Mouse (Mus musculus) kidney, adult 2 months (tissue): ENCODE measurements at regions not wholly inside any gene's neighbourhood (a gene's known extent, or its start where the extent isn't known, plus 50 kb on each side); places are given as distances from the start of the nearest gene placed in this dataset.

ENCODE experiments used
- DNase-seq: peaks from one replicate; pipeline ENCODE4 v3.0.0; 2021
- H3K27ac ChIP-seq: fragments of 200-500 bp; 2 replicates; pipeline ENCODE4 v1.5.1; 2012; ENCODE audit warnings: low read depth, low read length, control low read depth, inconsistent platforms; ENCODE audit not compliant: insufficient read depth
- H3K27me3 ChIP-seq: fragments of 200-500 bp; replicated peaks from 2 replicates; pipeline ENCODE4 v1.6.1; 2012; ENCODE audit warnings: mild to moderate bottlenecking, moderate library complexity, low read length, inconsistent platforms; ENCODE audit not compliant: control insufficient read depth, insufficient read depth
- H3K36me3 ChIP-seq: fragments of 200-500 bp; 2 replicates; pipeline ENCODE4 v1.6.1; 2012; ENCODE audit warnings: mild to moderate bottlenecking, moderate library complexity, low read length, inconsistent platforms; ENCODE audit not compliant: control insufficient read depth, insufficient read depth
- H3K4me1 ChIP-seq: fragments of 200-500 bp; 2 replicates; pipeline ENCODE4 v1.6.1; 2011; ENCODE audit warnings: low read length; ENCODE audit not compliant: control insufficient read depth, insufficient read depth
- H3K4me3 ChIP-seq: fragments of 200-500 bp; 2 replicates; pipeline ENCODE4 v1.5.1; 2011; ENCODE audit warnings: mild to moderate bottlenecking, low read depth, low read length, control low read depth; ENCODE audit not compliant: insufficient read depth
- CTCF ChIP-seq: fragments of 200-500 bp; conservative IDR thresholded peaks from 2 replicates; pipeline ENCODE4 v1.5.1; 2011; ENCODE audit warnings: low read depth, mild to moderate bottlenecking, control low read depth, low read length, moderate library complexity, mixed read lengths; ENCODE audit not compliant: insufficient read depth, insufficient read length
- POLR2A ChIP-seq: fragments of 200-500 bp; IDR thresholded peaks from one replicate; pipeline ENCODE4 v1.6.1; 2011; ENCODE audit warnings: low read depth, low read length, control low read depth
- WGBS: fragments of 180-500 bp; shearing (Covaris S2); methylation state at CpG from one replicate; pipeline ENCODE4 v1.1.7; 2018; 5-methylcytosine and 5-hydroxymethylcytosine counted together

DNA sequence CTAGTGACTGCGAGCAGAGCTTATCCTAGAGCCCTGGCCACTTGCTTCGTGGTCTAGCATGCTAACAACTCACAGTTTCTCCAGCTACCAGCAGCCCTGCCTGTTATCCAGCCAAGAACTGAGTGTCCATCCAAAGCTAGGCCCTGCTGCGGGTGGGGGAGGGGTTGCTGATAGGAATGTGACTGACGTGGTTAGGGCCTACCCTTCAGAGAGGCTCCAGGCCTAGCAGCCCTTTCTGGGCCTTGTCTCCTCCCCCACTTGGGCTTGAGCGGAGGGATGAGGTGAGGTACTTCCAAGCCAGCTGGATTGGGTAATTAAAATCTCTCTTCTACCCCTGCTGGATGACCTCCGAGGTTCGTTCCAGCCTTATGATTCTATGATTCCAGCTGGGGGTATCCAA, 79.2 kb downstream of the Efnb1 start:
- DNase-seq: no peak
- H3K4me1 ChIP-seq: no peaks in the 10 kb centered on the region
- H3K36me3 ChIP-seq: no peaks in the 10 kb centered on the region
- no peak for TF ChIP-seq POLR2A
- no peak for TF ChIP-seq CTCF
- no peaks in the 10 kb centered on the region for H3K27me3 ChIP-seq
- WGBS: 63% methylated on average over 7 of the region's 7 CpGs
- no peak overlapping the region for H3K27ac ChIP-seq
- H3K4me3 ChIP-seq: no peak overlapping the region

DNA sequence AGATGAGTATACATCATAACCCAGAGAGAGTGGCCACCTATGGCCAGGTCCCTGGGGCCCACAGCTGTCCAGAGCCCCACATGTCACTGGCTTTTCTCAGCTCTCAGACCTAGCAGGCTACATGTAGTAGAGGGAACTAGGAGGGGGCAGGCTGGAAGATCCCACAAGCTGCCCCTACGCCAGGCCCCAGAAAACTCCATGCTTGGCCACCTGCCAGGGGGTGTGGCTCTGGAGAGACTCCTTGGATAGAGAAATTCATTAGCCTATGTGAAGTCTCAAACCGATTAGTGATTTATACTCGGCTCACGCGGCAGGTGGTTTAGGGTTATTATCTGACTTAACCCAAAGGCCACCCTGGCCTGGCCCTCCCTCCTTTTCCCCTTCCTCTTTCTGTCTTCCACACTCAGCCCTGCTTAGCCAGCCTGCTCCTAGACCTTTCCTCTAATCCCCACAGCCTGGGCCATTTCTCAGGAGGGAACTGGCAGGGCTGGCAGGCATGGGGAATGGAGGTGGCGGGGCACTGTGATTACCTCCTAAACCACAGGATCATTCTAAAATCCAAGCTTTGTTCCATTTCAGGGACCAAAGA, 77.7 kb downstream of the Efnb1 start:
- no peak for DNase-seq
- Histone ChIP-seq H3K4me1 (no peaks in the 10 kb centered on the region), H3K4me3 (no peak overlapping the region), H3K27ac (no peak overlapping the region), H3K27me3 (no peaks in the 10 kb centered on the region), H3K36me3 (no peaks in the 10 kb centered on the region)
- WGBS: 68% methylated on average over 6 of the region's 6 CpGs
- TF ChIP-seq CTCF: no peak
- TF ChIP-seq POLR2A: no peak

DNA sequence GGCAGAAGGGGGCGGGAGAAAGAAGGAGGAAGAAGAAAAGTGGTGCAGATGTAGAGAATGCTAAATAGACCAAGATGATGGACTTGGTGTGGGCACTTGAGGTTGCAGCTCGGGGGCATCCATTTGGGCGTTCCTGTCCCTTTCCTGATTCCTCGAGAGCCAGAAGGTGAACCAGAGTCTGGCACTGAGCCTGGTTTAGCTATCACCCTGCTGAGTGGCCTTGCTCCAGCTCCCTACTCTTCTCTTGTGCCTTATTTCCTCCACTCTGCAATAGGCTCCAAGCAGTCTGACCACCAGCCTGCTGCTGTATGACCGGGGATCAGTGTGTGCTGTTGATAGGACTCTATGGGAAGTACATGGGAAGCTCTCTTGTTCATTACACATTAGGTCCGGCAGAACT, 68.1 kb downstream of the Efnb1 start:
- TF ChIP-seq CTCF (no peak), POLR2A (no peak)
- Histone ChIP-seq H3K27ac (no peak overlapping the region), H3K27me3 (no peaks in the 10 kb centered on the region), H3K4me3 (no peak overlapping the region), H3K36me3 (no peaks in the 10 kb centered on the region), H3K4me1 (peaks cover 3% of the 10 kb centered on the region; the same call in 1 of the 2 replicates)
- no peak for DNase-seq
- 85% methylated on average over 6 of the region's 6 CpGs for WGBS

DNA sequence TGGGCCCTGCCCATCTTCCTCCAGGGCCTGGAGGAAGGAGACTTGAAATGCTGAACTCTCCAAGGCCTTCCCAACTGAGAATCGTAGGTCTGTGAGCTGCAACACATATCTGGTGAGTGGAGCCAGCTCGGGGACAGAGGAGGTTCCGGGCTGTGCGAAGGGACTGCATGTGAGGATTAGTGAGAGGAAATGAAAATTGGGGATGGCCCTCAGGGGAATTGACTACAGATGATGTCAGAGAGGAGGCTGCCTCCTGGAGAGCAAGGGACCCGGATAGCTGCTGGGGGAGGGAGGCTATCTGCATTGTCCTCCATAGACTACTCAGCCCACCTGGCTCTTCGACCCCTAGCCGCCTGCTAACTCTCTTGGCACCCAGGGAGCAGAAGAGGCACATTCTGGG, 65.2 kb downstream of the Efnb1 start:
- no peaks in the 10 kb centered on the region for H3K27me3 ChIP-seq
- no peak overlapping the region for H3K27ac ChIP-seq
- peaks cover 3% of the 10 kb centered on the region; the same call in 1 of the 2 replicates for H3K4me1 ChIP-seq
- TF ChIP-seq CTCF (no peak), POLR2A (no peak)
- peak; percentile 13 for DNase-seq
- 67% methylated on average over 7 of the region's 7 CpGs for WGBS
- H3K36me3 ChIP-seq: no peaks in the 10 kb centered on the region
- H3K4me3 ChIP-seq: no peak overlapping the region

DNA sequence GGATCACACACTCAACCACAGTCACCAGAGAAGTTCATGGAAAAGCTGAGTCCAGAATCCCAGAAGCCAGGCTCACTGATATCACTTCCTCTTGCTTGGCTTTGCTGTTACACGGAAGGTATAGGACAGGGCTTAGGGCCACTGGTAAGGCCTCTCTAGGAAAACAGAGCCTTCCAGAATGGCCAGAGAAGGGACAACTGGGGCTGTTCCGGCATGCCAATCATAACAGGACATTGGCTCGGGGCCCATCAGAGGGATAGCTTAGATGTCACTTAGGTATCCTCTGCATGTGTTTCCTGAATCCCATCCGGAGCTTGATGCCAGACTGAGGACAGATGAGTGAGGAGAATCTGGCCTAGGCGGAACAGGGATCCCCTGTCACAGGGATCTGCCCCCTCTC, 63.7 kb downstream of the Efnb1 start:
- Histone ChIP-seq H3K36me3 (no peaks in the 10 kb centered on the region), H3K27me3 (no peaks in the 10 kb centered on the region), H3K4me1 (peaks cover 3% of the 10 kb centered on the region; the same call in 1 of the 2 replicates), H3K27ac (peak overlapping the region; percentile 72), H3K4me3 (no peak overlapping the region)
- WGBS: 54% methylated on average over 5 of the region's 5 CpGs
- TF ChIP-seq CTCF: no peak
- TF ChIP-seq POLR2A: no peak
- DNase-seq: peak; percentile 79

DNA sequence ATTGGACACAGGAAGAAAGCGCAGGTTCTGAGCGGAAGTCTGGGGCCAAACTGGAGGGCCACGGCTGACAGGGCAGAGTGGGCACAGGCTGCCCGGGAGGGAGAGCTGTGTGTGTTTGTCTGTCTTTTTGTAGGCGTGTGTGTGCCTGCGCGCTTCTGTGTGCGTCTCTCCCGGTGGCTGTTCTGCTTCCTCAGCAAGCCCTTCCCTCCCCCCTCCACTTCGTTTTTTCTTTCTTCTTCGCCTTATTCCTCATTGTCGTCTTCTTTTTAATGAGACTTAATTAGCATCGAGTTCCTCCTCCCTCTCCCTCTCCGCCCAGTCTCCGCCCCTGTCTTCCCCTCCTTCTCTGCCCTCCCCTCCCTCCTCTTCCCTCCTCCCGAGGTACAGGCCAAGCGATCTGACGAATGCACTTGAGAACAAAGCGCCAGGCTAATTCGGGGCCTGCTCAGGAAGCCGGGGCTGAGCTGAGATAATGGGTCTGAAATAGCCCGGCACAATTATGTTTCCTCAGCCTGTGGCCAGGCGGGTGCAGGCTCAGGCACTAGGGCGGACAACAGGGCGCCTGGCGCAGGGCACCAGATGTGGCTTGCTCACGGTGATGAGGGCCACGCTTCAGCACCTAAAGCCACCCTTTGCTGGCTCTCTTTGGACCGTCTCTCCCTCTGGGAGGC, 63.2 kb downstream of the Efnb1 start:
- DNase-seq: peak; percentile 87
- H3K4me1 ChIP-seq: peaks cover 3% of the 10 kb centered on the region; the same call in 1 of the 2 replicates
- no peaks in the 10 kb centered on the region for H3K36me3 ChIP-seq
- no peaks in the 10 kb centered on the region for H3K27me3 ChIP-seq
- TF ChIP-seq CTCF: no peak
- no peak for TF ChIP-seq POLR2A
- WGBS: 9% methylated on average over 23 of the region's 29 CpGs
- H3K4me3 ChIP-seq: peak overlapping the region; percentile 51; the same call in 1 of the 2 replicates
- H3K27ac ChIP-seq: peak overlapping the region; percentile 72
